Mouse (Mus musculus) urinary bladder, adult 2 months (tissue): ENCODE results near the gene Vapa. TPM values are rescaled to one million over a fixed set of nuclear protein-coding genes. Genes with fewer than 3 reads are reported as not detected.
"Not testable (repeated sequence)": the region's sequence is repeated elsewhere in the genome, so short reads cannot be mapped to it uniquely, and the experiment has no call there.

Source experiments
- DNase-seq: peaks from one replicate; pipeline ENCODE4 v3.0.0; 2022; ENCODE audit warnings: low spot score
- polyA plus RNA-seq: library from polyadenylated mRNA; depleted of rRNA; stranded (reverse); fragments of >200 nt; gene quantifications from 2 replicates; pipeline ENCODE4 v1.2.3, GENCODE M21; 2012; rRNA removed

Vapa gene
- polyA plus RNA-seq, 1 experiment: 67.9 TPM

GRCm38 (mm10) chr17:65564189-65564588 is 49.2 kb downstream of the Vapa start:
- DNase-seq: no peak

GRCm38 (mm10) chr17:65563345-65563744 is 50.0 kb downstream of the Vapa start:
- no peak for DNase-seq

DNA sequence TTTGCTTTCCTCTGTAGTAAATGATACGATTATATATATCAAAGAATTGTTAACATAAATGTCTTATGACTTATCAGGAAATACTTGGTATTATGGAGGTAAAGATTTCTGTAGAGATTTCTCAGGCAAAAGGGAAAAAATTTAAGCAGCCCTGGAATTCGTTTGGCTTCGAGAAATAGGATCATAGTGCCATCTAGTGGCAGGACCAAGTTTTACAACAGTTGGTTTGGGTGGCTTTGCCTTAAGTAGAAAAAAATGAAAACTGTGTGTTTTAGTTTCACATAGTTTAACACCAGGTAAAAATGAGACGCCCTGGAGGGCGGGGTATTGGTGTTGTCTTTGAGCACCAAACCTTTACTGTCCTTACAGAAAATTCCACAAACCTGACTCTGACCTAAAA is 50.6 kb downstream of the Vapa start:
- no peak for DNase-seq

- DNase-seq: no peak
Measured at GRCm38 (mm10) chr17:65561361-65562015, 51.9 kb downstream of the Vapa start.

DNA sequence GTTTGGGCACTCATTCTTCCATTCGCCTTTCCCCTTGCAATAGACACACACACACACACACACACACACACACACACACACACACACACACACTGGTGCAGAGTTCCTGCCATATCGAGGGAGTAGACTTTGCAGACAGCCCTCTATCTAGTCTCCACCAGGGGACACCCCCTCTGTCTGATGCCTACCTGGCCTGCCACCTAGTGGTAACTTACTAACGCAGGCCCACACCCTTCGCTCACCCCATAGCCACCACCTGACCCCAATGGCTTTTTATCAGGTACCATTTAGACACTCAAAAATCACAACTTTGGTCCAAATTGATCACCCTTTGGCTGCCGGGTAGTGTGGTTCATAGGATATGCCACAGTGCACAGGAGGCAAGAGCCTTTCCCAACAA is 54.1 kb downstream of the Vapa start:
- DNase-seq: no peak

DNA sequence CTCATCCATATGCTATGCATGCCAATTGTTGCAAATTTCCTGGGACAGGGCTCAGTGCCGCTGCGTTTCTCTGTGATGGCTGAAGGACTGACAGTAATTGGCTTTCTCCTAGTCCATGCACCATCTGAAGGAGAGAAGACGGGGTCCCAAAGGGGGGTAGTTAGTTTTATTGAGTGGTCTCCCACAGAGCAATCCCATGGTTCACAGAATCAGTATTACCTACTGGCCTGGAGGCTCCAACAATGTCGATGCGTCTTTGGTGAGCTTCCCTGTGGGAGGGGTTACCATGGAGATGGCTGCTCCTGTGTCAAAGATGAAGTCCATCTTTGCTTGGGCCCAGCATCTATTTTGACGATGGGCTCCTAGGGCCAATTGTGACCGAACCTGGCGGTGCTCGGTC is 54.6 kb downstream of the Vapa start:
- DNase-seq: no peak

DNA sequence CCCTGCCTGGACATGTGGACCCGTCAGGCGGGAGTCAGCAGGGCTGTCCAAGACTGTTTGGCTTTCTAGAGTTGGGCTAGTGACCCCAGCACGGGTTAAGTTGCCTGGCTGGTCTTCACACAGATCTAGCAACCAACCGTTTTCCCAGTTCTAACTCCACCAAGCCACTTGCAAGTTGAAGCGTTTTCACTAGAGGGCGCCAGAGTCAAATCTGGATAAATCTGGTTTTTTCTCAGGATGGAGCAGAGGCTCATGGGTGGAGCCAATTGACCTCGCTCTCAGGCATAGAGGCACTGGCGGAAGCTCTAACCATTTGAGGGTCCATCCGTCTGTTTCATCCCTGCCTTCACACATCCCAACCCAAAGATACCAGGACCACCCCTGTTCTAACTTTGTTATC is 55.1 kb downstream of the Vapa start:
- no peak for DNase-seq

GRCm38 (mm10) chr17:65557212-65557611 is 56.1 kb downstream of the Vapa start:
- no peak for DNase-seq

DNA sequence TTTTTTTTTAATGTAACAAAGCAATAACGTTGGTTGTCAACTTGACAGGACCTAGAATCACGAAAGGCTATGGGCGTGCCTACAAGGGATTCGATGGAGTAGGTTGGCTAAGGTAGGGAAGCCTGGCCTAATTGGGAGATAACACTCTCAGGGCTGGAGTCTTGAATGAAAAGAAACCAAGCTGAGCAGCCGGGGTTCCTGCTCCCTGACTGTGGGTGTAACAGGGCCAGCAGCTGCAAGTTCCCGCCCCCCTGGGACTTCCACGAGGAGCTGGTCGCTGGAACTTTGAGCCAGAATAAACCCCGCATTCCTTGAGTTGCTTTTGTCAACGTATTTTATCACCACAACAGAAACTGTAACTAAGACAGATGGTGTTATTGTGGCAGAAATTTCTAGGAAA is 56.6 kb downstream of the Vapa start:
- DNase-seq: no peak

DNA sequence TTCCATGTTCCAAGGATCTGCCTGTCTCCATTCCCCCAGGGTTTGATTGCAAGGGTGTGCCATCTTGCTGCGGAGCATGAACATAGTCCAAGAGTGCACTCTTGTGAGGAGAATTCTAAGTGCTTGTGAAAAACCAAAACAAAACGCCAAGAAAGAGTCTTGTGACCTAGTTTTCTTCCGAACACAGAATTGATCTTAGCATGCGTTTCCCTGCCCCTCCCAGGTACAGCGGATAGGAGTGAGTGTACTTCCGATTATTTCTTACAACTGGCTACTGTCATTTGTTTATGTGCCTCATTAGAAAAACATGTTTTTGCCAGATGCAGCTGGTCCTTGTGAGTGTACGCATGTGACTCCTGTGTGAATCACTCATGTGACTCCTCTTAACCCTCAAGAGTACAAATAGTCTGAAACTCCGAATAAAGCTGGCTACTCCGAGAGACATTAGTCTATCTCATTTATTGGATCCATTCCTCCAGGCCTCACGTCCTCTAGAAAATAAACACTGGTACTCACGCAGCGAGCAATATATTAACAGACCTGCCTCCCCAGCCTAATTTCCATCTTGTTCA is 60.8 kb downstream of the Vapa start:
- DNase-seq: no peak

DNA sequence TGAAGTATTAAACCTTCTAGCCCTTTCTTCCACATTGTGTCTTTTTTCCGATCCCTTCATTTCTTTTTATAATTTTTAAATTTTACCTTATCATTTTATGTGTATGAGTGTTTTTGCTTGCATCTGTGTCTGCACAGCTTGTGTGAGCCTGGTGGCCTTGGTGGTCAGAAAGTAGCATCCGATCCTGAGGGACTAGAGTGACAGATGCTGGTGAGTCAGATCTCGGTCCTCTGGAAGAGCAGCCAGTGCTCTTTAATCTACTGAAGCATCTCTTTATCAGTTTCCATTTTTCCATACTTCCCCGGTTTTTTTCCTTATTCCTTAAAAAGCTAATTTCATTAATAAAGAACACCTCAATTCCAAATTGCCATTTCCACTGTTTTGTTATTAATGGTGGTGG is 63.0 kb downstream of the Vapa start:
- no peak for DNase-seq

GRCm38 (mm10) chr17:65548698-65549365 is 64.5 kb downstream of the Vapa start:
- DNase-seq: no peak

GRCm38 (mm10) chr17:65546221-65546620 is 67.1 kb downstream of the Vapa start:
- DNase-seq: not testable (repeated sequence)

GRCm38 (mm10) chr17:65540441-65541272 is 72.7 kb downstream of the Vapa start, which contains the start of gene Tmem232:
Gene Tmem232 (minus strand): TSS chr17:65540782.
- no peak for DNase-seq

DNA sequence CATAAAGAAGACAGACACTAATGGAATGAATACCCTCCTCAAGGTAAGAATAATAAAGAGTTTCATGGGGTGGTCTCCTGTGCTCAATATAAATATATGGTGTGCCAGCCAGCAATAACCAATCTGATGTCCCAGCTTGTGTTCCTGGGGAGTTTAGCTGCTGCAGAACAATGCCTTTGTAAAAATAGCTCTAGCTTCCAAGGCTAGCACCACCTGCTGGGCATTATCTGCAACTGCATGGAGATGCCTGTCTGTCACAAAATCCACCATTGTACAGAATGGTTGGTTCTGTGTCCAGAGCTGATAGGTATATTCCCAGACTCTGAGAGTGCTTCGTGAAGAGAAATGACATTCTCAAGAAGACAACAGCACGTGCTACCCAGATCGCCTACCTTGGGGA is 77.2 kb downstream of the Vapa start:
- no peak for DNase-seq

DNA sequence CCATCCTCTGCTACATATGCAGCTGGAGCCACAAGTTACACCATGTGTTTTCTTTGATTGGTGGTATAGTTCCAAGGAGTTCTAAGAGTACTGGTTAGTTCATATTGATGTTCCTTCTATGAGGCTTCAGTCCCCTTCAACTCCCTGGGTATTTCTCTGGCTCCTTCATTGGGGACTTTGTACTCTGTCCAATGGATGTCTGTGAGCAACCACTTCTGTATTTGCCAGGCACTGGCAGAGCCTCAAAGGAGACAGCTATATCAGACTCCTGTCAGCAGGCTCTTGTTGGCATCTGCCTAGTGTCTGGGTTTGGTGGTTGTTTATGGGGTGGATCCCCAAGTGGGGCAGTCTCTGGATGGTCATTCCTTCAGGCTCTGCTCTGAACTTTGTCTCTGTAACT is 81.0 kb downstream of the Vapa start:
- not testable (repeated sequence) for DNase-seq

Other genes starting within 250 kb of the Vapa start
- 0.01 and 0.06 TPM in 2 replicates for gene Tmem232, start 72.8 kb downstream of the Vapa start, polyA plus RNA-seq
- gene Txndc2, start 28.6 kb upstream of the Vapa start, polyA plus RNA-seq: 0.04 and 0.06 TPM in 2 replicates
- 34.2 and 35.0 TPM in 2 replicates for gene Rab31, start 159.2 kb upstream of the Vapa start, polyA plus RNA-seq
- 37.1 and 37.8 TPM in 2 replicates for gene Ppp4r1, start 169.0 kb upstream of the Vapa start, polyA plus RNA-seq